Mouse (Mus musculus): ENCODE data around the gene Lrp1. TPM values are rescaled to one million over a fixed set of nuclear protein-coding genes. Genes with fewer than 3 reads are reported as not detected.

The Lrp1 gene
- polyA plus RNA-seq, 1 experiment from 2014 or later = 71.2 TPM

DNA sequence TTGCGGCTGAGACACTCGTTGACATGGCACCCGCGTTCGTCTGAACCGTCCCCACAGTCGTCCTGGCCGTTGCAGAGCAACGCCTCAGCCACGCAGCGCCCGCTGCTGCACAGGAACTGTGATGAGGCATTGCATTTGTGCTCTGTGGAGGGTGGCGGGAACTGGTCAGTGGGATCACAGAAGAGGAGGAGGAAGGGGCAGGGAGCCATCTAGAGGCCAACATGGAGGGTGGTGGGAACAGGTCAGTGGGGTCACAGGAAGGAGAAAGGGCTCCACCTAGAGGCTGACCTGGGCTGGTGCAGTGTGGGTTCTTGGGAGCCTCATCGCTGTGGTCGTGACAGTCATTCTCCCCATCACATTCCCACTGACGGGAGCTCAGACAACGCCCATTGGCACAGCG is 65.2 kb downstream of the Lrp1 start:
- Histone ChIP-seq H3K27ac (ENCODE audit: low read depth, low read length) (no peak overlapping the region), H3K27me3 (ENCODE audit: control insufficient read depth, insufficient read depth, low read length) (no peaks in the 10 kb centered on the region), H3K9ac (ENCODE audit: low read length) (no peak overlapping the region), H3K4me1 (replicated peaks; ENCODE audit: control insufficient read depth, insufficient read depth, low read length) (no peaks in the 10 kb centered on the region), H3K9me3 (ENCODE audit: control insufficient read depth, low read length) (no peaks in the 10 kb centered on the region), H3K36me3 (ENCODE audit: control insufficient read depth, insufficient read depth, low read length) (peaks cover 38% of the 10 kb centered on the region), H3K4me2 (ENCODE audit: low read depth, low read length, severe bottlenecking) (no peak overlapping the region), H3K4me3 (ENCODE audit: low read depth, low read length) (no peak overlapping the region)
- ATAC-seq (replicated peaks; ENCODE audit: low FRiP score) = no peak
- no peak for DNase-seq (ENCODE audit: low spot score)
- 73% methylated on average over 18 of the region's 18 CpGs for WGBS

DNA sequence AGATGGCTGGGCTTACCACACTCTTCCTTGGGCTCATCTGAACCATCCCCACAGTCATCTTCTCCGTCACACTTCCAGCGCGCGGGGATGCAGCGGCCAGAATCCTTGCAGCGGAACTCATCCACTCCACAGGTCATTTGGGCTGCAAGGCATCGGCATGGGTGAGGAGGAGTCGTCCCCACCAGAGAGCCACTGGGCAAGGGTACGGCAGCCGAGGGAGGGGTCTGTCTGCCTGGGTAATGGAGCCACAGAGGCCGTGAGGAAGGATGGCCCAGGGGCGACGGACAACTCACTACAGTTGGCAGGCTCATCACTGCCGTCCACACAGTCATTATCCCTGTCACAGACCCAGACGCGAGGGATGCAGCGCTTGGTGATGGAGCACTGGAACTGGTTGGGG is 71.1 kb downstream of the Lrp1 start:
- H3K27me3 ChIP-seq (ENCODE audit: control insufficient read depth, insufficient read depth, low read length) = no peaks in the 10 kb centered on the region
- no peak for DNase-seq (ENCODE audit: low spot score)
- ATAC-seq (replicated peaks; ENCODE audit: low FRiP score) = no peak
- H3K9me3 ChIP-seq (ENCODE audit: control insufficient read depth, low read length) = no peaks in the 10 kb centered on the region
- peaks cover 22% of the 10 kb centered on the region for H3K36me3 ChIP-seq (ENCODE audit: control insufficient read depth, insufficient read depth, low read length)
- no peak overlapping the region for H3K4me2 ChIP-seq (ENCODE audit: low read depth, low read length, severe bottlenecking)
- no peaks in the 10 kb centered on the region for H3K4me1 ChIP-seq (replicated peaks; ENCODE audit: control insufficient read depth, insufficient read depth, low read length)
- WGBS = 94% methylated on average over 17 of the region's 17 CpGs
- H3K27ac ChIP-seq (ENCODE audit: low read depth, low read length) = no peak overlapping the region
- H3K4me3 ChIP-seq (ENCODE audit: low read depth, low read length) = no peak overlapping the region
- no peak overlapping the region for H3K9ac ChIP-seq (ENCODE audit: low read length)

DNA sequence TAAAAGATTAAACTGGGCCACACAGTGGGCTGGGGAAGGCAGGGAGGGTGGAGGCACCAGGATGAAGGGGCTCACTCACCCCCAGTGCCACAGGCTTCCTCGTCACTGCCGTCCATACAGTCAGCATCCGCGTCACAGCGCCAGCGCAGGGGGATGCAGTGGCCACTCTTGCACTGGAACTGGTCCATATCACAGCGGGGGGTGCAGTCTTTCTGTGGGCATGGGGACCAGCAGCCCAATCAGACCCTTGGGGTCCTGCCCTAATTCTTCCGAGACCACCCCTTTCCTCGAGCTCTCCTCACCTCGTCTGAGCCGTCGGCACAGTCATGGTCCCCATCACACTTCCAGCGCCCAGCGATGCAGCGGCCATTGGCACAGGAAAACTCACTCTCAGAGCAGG is 72.7 kb downstream of the Lrp1 start:
- ATAC-seq (replicated peaks; ENCODE audit: low FRiP score) (no peak), DNase-seq (ENCODE audit: low spot score) (no peak)
- H3K4me2 ChIP-seq (ENCODE audit: low read depth, low read length, severe bottlenecking) = no peak overlapping the region
- no peaks in the 10 kb centered on the region for H3K27me3 ChIP-seq (ENCODE audit: control insufficient read depth, insufficient read depth, low read length)
- no peak overlapping the region for H3K4me3 ChIP-seq (ENCODE audit: low read depth, low read length)
- H3K4me1 ChIP-seq (replicated peaks; ENCODE audit: control insufficient read depth, insufficient read depth, low read length) = no peaks in the 10 kb centered on the region
- no peak overlapping the region for H3K9ac ChIP-seq (ENCODE audit: low read length)
- peaks cover 18% of the 10 kb centered on the region for H3K36me3 ChIP-seq (ENCODE audit: control insufficient read depth, insufficient read depth, low read length)
- WGBS = 94% methylated on average over 15 of the region's 15 CpGs
- no peak overlapping the region for H3K27ac ChIP-seq (ENCODE audit: low read depth, low read length)
- H3K9me3 ChIP-seq (ENCODE audit: control insufficient read depth, low read length) = no peaks in the 10 kb centered on the region

DNA sequence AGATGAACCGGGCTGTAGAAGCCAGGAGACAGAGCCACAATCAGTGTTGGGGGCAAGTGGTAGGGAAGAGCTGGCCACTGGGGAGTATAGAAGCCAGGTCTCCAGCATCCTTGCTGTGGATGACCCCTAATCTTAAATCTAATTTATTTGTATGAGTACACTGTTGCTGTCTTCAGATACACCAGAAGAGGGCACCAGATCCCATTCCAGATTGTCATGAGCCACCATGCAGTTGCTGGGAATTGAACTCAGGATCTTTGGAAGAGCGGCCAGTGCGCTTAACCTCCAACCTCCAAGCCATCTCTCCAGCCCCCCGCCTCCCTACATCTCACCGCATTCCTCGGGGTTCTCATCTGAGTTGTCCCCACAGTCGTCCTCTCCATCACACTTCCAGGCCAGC is 74.4 kb downstream of the Lrp1 start:
- Histone ChIP-seq H3K27me3 (ENCODE audit: control insufficient read depth, insufficient read depth, low read length) (no peaks in the 10 kb centered on the region), H3K4me1 (replicated peaks; ENCODE audit: control insufficient read depth, insufficient read depth, low read length) (no peaks in the 10 kb centered on the region), H3K36me3 (ENCODE audit: control insufficient read depth, insufficient read depth, low read length) (peaks cover 11% of the 10 kb centered on the region), H3K27ac (ENCODE audit: low read depth, low read length) (no peak overlapping the region), H3K4me3 (ENCODE audit: low read depth, low read length) (no peak overlapping the region), H3K9ac (ENCODE audit: low read length) (no peak overlapping the region), H3K9me3 (ENCODE audit: control insufficient read depth, low read length) (no peaks in the 10 kb centered on the region), H3K4me2 (ENCODE audit: low read depth, low read length, severe bottlenecking) (no peak overlapping the region)
- 89% methylated on average over 7 of the region's 7 CpGs for WGBS
- no peak for ATAC-seq (replicated peaks; ENCODE audit: low FRiP score)
- no peak for DNase-seq (ENCODE audit: low spot score)

DNA sequence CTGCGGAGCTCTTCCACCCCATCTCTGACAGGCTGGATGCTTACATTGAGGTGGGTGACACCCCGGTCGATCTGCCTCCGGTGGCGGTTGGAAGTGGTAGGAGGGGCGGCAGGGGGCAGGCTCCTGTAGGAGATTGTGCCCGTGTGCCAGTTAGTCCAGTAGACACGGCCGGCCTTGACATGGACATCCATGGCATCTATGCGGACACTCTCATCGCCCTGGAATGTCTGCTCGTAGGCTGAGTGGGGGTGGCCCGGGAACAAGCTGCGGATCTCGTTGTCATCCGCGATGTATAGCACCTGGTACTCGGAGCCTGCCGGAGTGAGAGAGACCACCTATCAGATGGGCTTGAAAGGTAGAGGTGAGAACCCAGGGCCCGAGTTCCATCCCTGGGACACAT is 76.6 kb downstream of the Lrp1 start:
- Histone ChIP-seq H3K4me2 (ENCODE audit: low read depth, low read length, severe bottlenecking) (no peak overlapping the region), H3K4me3 (ENCODE audit: low read depth, low read length) (no peak overlapping the region), H3K36me3 (ENCODE audit: control insufficient read depth, insufficient read depth, low read length) (peaks cover 5% of the 10 kb centered on the region), H3K9ac (ENCODE audit: low read length) (no peak overlapping the region), H3K4me1 (replicated peaks; ENCODE audit: control insufficient read depth, insufficient read depth, low read length) (no peaks in the 10 kb centered on the region), H3K9me3 (ENCODE audit: control insufficient read depth, low read length) (no peaks in the 10 kb centered on the region), H3K27me3 (ENCODE audit: control insufficient read depth, insufficient read depth, low read length) (no peaks in the 10 kb centered on the region), H3K27ac (ENCODE audit: low read depth, low read length) (no peak overlapping the region)
- DNase-seq (ENCODE audit: low spot score) (no peak), ATAC-seq (replicated peaks; ENCODE audit: low FRiP score) (no peak)
- 95% methylated on average over 20 of the region's 20 CpGs for WGBS

DNA sequence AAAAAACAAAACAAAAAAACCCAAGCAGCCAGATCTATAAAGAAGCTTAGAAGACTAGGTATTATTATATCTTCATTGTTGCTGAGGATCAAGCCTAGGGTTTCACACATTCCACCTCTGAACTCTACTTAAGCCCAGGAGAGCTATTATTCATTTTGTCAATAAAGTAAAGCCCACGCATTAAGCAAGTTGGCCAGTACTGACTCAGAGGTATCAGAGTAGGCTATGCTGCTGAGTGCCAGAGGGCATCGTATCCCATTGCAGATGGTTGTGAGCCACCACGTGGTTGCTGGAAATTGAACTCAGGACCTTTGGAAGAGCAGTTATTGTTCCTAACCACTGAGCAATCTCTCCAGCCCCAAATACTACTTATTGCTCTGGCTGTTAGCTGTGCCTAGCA is 77.0 kb downstream of the Lrp1 start:
- DNase-seq (ENCODE audit: low spot score) (no peak), ATAC-seq (replicated peaks; ENCODE audit: low FRiP score) (no peak)
- Histone ChIP-seq H3K27ac (ENCODE audit: low read depth, low read length) (no peak overlapping the region), H3K4me2 (ENCODE audit: low read depth, low read length, severe bottlenecking) (no peak overlapping the region), H3K9ac (ENCODE audit: low read length) (no peak overlapping the region), H3K27me3 (ENCODE audit: control insufficient read depth, insufficient read depth, low read length) (no peaks in the 10 kb centered on the region), H3K4me3 (ENCODE audit: low read depth, low read length) (no peak overlapping the region), H3K4me1 (replicated peaks; ENCODE audit: control insufficient read depth, insufficient read depth, low read length) (no peaks in the 10 kb centered on the region), H3K36me3 (ENCODE audit: control insufficient read depth, insufficient read depth, low read length) (peaks cover 3% of the 10 kb centered on the region), H3K9me3 (ENCODE audit: control insufficient read depth, low read length) (no peaks in the 10 kb centered on the region)
- 86% methylated on average over 3 of the region's 3 CpGs for WGBS

- Histone ChIP-seq H3K27ac (ENCODE audit: low read depth, low read length) (no peak overlapping the region), H3K4me1 (replicated peaks; ENCODE audit: control insufficient read depth, insufficient read depth, low read length) (no peaks in the 10 kb centered on the region), H3K9me3 (ENCODE audit: control insufficient read depth, low read length) (no peaks in the 10 kb centered on the region), H3K27me3 (ENCODE audit: control insufficient read depth, insufficient read depth, low read length) (no peaks in the 10 kb centered on the region), H3K36me3 (ENCODE audit: control insufficient read depth, insufficient read depth, low read length) (no peaks in the 10 kb centered on the region; the same call in none of the 2 replicates), H3K4me2 (ENCODE audit: low read depth, low read length, severe bottlenecking) (no peak overlapping the region), H3K9ac (ENCODE audit: low read length) (no peak overlapping the region), H3K4me3 (ENCODE audit: low read depth, low read length) (no peak overlapping the region)
- WGBS = 52% methylated on average over 6 of the region's 6 CpGs
- ATAC-seq (replicated peaks; ENCODE audit: low FRiP score) = no peak
- DNase-seq (ENCODE audit: low spot score) = no peak
Measured at GRCm38 (mm10) chr10:127542720-127543119, 78.2 kb downstream of the Lrp1 start.

DNA sequence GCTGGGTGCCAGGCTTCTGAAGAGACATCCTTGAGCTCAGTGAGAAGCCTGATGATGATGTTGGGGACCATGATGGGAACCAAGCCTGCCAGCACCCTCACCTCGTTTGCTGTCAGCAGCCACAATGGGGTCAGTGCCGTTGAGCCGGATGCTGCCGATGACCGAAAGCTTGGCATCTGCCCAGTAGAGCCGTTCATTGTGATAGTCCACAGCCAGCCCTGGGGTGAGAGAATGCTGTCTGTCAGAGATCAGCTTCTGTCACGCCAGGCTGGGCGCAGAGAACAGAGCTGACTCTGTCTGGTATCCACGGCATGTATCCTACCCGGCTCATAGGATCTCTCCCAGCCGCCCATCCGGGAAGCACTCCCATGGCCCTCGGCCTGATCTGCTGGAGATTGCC is 78.9 kb downstream of the Lrp1 start:
- Histone ChIP-seq H3K27ac (ENCODE audit: low read depth, low read length) (no peak overlapping the region), H3K36me3 (ENCODE audit: control insufficient read depth, insufficient read depth, low read length) (no peaks in the 10 kb centered on the region; the same call in none of the 2 replicates), H3K27me3 (ENCODE audit: control insufficient read depth, insufficient read depth, low read length) (no peaks in the 10 kb centered on the region), H3K9me3 (ENCODE audit: control insufficient read depth, low read length) (no peaks in the 10 kb centered on the region), H3K4me1 (replicated peaks; ENCODE audit: control insufficient read depth, insufficient read depth, low read length) (no peaks in the 10 kb centered on the region), H3K9ac (ENCODE audit: low read length) (no peak overlapping the region), H3K4me3 (ENCODE audit: low read depth, low read length) (no peak overlapping the region), H3K4me2 (ENCODE audit: low read depth, low read length, severe bottlenecking) (no peak overlapping the region)
- no peak for DNase-seq (ENCODE audit: low spot score)
- no peak for ATAC-seq (replicated peaks; ENCODE audit: low FRiP score)
- WGBS = 85% methylated on average over 13 of the region's 13 CpGs

DNA sequence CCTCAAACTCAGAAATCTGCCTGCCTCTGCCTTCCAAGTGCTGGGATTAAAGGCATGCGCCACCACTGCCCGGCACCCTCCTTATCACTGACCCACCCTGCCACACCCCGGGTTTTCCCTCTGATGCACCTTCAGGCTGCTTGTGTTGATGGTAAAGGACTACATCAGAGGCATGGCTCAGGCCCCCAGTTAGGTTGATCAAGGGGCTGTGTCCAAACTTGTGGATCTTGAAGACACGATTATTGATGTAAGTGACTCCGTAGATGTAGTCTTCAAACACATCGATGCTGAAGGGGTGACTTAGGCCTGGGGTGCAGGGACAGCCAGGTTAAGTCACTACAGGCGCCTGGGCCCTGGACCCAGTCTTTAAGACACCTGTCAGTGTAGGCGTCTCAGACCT is 79.4 kb downstream of the Lrp1 start:
- Histone ChIP-seq H3K4me2 (ENCODE audit: low read depth, low read length, severe bottlenecking) (no peak overlapping the region), H3K27ac (ENCODE audit: low read depth, low read length) (no peak overlapping the region), H3K36me3 (ENCODE audit: control insufficient read depth, insufficient read depth, low read length) (no peaks in the 10 kb centered on the region; the same call in none of the 2 replicates), H3K27me3 (ENCODE audit: control insufficient read depth, insufficient read depth, low read length) (peaks cover under 1% of the 10 kb centered on the region; the same call in 1 of the 2 replicates), H3K9me3 (ENCODE audit: control insufficient read depth, low read length) (no peaks in the 10 kb centered on the region), H3K4me3 (ENCODE audit: low read depth, low read length) (no peak overlapping the region), H3K9ac (ENCODE audit: low read length) (no peak overlapping the region), H3K4me1 (replicated peaks; ENCODE audit: control insufficient read depth, insufficient read depth, low read length) (peaks cover under 1% of the 10 kb centered on the region; the same call in 1 of the 2 replicates)
- WGBS = 95% methylated on average over 8 of the region's 8 CpGs
- ATAC-seq (replicated peaks; ENCODE audit: low FRiP score) = no peak
- no peak for DNase-seq (ENCODE audit: low spot score)
